Mouse (Mus musculus): ENCODE measurements around the gene Nek8. TPM values are rescaled to one million over a fixed set of nuclear protein-coding genes. Genes with fewer than 3 reads are reported as not detected.
A peak's percentile ranks its signal among the peaks of the same experiment; 100 is the strongest.

The Nek8 gene
- polyA plus RNA-seq, 1 experiment from 2014 or later: 25.0 TPM

DNA sequence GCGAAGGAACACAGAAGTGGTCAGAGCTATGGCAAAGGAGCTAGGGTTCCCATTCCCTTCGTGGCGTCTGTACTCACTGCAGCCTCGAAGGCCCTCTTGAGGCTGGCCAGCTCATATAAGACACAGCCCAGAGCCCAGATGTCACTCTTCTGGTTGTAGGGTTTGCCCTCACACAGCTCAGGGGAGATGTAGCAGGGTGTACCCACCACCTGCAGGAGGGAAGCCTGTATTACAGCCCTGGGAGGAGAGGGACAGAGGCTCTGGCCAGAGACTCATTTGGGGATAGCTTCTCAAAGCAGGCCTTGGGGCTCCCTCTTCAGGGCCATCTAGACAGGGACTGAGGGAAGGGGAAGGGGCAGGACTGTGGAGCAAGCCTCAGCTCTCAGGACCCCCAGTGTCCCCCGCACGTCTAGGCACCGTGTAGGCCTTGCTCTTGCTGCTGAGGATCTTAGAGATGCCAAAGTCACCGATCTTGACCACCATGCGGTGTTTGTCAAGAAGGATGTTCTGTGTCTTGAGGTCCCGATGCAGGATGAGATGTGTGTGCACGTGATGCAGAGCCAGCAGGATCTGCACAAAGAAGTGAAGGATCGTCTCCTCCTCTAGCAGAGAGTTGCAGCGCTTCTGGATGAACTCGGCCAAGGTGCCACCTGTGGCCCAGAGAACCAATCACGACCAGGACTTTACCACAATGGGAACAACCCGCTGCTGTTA lies 4.3 kb downstream of the Nek8 start:
- peaks cover 30% of the 10 kb centered on the region for H3K4me1 ChIP-seq
- no peak overlapping the region for H3K4me3 ChIP-seq (replicated peaks)
- ATAC-seq (replicated peaks; ENCODE audit: low FRiP score): no peak
- no peaks in the 10 kb centered on the region for H3K9me3 ChIP-seq (replicated peaks)
- H3K36me3 ChIP-seq: peaks cover 24% of the 10 kb centered on the region; the same call in 1 of the 2 replicates
- 80% methylated on average over 16 of the region's 16 CpGs for WGBS
- no peak overlapping the region for H3K4me2 ChIP-seq
- H3K27me3 ChIP-seq: no peaks in the 10 kb centered on the region
- no peak overlapping the region for H3K27ac ChIP-seq
- no peak overlapping the region for H3K9ac ChIP-seq

DNA sequence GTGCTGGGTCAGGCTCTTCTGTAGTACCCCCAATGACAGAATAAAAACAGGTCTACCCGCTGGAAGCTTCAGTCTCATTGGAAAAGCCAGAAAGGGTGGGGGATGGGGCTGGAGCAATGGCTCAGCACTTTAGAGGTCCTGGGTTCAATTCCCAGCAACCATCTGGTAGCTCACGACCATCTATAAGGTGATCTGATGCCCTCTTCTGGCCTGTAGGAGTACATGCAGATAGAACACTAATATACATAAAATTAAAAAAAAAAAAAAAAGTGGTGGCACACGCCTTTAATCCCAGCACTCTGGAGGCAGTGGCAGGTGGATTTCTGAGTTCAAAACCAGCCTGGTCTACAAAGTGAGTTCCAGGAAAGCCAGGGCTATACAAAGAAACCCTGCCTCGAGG lies 5.1 kb downstream of the Nek8 start:
- ATAC-seq (replicated peaks; ENCODE audit: low FRiP score): no peak
- H3K4me2 ChIP-seq: no peak overlapping the region
- H3K4me3 ChIP-seq (replicated peaks): no peak overlapping the region
- no peak overlapping the region for H3K27ac ChIP-seq
- peaks cover 24% of the 10 kb centered on the region; the same call in 1 of the 2 replicates for H3K36me3 ChIP-seq
- H3K4me1 ChIP-seq: peaks cover 32% of the 10 kb centered on the region
- no peaks in the 10 kb centered on the region for H3K9me3 ChIP-seq (replicated peaks)
- WGBS: 82% methylated on average over 4 of the region's 4 CpGs
- no peaks in the 10 kb centered on the region for H3K27me3 ChIP-seq
- no peak overlapping the region for H3K9ac ChIP-seq

DNA sequence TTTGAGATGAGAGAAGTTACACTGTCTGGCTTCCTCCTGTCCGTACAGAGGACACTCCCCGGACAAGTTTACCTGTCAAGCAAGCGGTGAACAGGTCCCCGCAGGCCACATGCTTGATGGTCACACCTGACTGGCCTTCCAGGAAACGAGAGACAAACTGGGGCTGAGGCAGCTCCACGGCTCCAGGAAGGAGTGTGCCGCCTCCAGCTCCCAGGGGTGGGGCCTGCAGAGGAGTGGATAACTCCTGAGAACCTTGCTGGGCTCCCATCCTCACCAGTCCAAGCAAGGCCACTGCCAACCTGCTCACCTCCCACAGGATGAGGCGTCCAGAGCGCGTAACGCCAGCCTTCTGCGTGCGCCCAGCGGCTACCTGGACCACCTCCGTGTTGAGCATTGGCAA lies 6.2 kb downstream of the Nek8 start:
- H3K36me3 ChIP-seq: peaks cover 24% of the 10 kb centered on the region; the same call in 1 of the 2 replicates
- no peaks in the 10 kb centered on the region for H3K27me3 ChIP-seq
- peak; percentile 17; the same call in 1 of the 2 replicates for ATAC-seq (replicated peaks; ENCODE audit: low FRiP score)
- 68% methylated on average over 15 of the region's 15 CpGs for WGBS
- no peaks in the 10 kb centered on the region for H3K9me3 ChIP-seq (replicated peaks)
- no peak overlapping the region for H3K4me3 ChIP-seq (replicated peaks)
- peaks cover 36% of the 10 kb centered on the region for H3K4me1 ChIP-seq
- H3K9ac ChIP-seq: no peak overlapping the region
- H3K27ac ChIP-seq: no peak overlapping the region
- no peak overlapping the region for H3K4me2 ChIP-seq

DNA sequence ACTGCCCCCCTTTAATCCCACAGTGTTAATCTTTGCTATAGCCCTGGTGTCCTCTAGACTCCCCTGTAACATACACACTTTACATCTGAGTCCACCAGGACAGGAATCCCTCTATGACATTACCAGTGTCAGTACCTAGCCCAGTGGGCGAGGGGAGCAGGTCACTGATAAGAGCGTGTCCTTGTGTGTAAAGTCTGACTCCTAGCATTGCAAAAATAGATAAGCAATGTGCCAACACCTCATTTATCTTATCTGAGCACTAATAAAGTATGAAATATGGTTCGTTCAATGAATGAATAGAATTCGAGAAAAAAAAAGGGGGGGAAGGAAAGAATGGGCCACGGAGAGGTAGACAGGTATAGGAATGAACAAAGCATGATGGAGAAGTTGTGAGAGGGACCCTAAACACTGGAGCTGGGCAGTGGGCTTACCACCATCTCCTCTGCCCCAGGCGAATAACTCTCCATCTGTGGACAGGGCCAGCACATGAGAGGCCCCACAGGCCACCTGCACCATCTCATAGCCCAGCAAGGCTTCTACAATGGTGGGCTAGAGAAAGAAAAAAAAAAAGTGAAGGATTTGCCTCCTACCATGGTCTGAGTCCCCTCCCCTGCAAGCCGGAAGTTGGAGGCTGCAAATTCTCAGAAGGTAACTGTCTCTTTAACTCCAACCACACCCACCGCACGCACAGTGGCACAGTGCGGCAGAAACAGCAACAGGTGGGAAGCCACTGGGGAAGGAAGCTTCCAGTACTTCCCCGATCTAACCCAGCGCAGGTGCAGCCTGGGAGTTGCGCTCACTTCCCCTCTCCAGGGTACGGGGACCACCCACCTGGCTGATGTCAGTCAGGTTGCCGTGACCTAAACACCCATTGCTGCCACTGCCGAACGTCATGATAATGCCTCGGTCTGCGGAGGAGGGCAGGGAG lies 7.7 kb downstream of the Nek8 start:
- H3K27ac ChIP-seq: no peak overlapping the region
- H3K9ac ChIP-seq: no peak overlapping the region
- peak overlapping the region; percentile 34; the same call in 1 of the 2 replicates for H3K4me2 ChIP-seq

DNA sequence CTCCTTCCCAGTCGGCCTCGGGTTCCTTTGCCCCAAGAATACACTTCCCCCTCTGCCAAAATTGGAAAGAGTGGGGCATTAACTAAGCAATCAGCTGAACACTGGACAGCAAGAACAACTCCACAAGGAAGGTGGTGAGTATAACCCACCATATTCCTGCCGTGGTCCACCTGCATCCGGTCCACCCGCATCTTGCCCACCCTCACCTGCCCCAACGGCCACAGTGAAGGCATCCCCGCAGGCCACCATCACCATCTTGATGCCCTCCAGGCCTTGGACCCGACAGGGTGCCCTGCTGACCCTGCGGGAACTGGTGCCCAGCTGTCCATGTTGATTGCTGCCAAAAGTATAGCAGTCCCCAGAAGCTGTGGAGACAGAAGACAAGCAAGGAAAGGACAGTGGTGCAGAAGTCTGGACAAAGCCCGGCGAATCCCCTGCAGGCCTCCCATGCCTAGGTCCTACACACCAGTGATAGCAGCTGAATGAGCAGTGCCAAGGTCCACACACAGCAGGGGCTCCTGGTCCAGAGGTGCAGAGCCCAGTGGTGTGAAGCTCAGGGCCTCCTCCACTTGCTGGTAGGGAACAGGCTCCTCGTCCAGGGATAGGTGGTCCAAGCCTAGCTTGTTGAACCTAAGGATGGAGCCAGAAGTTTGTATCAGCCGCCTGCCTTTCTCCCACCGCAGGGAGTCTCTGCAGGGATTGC lies 9.1 kb downstream of the Nek8 start:
- H3K27ac ChIP-seq: 0 out of 2 replicates have a peak overlapping the region, but pooled peaks have one; percentile 96
- no peak overlapping the region for H3K4me2 ChIP-seq
- no peak for ATAC-seq (replicated peaks; ENCODE audit: low FRiP score)
- no peak overlapping the region for H3K4me3 ChIP-seq (replicated peaks)
- H3K9me3 ChIP-seq (replicated peaks): no peaks in the 10 kb centered on the region
- peaks cover 29% of the 10 kb centered on the region for H3K36me3 ChIP-seq
- H3K4me1 ChIP-seq: peaks cover 37% of the 10 kb centered on the region
- H3K27me3 ChIP-seq: no peaks in the 10 kb centered on the region
- WGBS: 92% methylated on average over 14 of the region's 14 CpGs
- H3K9ac ChIP-seq: no peak overlapping the region

More for the DNA sequence above, 7.7 kb downstream of the Nek8 start:
- H3K4me3 ChIP-seq (replicated peaks): no peak overlapping the region
- WGBS: 58% methylated on average over 19 of the region's 19 CpGs
- H3K4me1 ChIP-seq: peaks cover 29% of the 10 kb centered on the region
- H3K9me3 ChIP-seq (replicated peaks): no peaks in the 10 kb centered on the region
- H3K27me3 ChIP-seq: no peaks in the 10 kb centered on the region
- no peak for ATAC-seq (replicated peaks; ENCODE audit: low FRiP score)
- peaks cover 24% of the 10 kb centered on the region; the same call in 1 of the 2 replicates for H3K36me3 ChIP-seq

DNA sequence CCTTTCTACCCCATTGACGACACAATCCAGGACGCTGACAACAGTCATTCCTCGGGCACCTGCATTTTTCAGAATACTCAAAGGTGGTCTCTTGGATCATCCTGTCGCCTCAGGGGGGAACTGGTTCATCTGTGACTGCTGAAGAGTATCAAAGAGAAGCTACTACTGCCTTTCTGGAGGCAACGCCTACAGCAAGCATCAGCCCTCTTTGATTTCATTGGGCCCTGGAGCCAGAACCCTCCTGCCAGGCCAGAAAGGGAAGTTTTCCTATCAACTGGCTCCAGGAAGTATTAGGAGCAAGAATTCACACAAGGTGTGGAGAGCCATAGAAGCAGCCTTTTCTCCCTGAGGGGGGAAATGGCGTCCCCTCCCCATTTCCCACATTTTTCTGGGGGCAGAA lies 9.8 kb downstream of the Nek8 start:
- H3K27ac ChIP-seq: peak overlapping the region; percentile 96
- H3K4me2 ChIP-seq: peak overlapping the region; percentile 88; the same call in 1 of the 2 replicates
- H3K4me3 ChIP-seq (replicated peaks): no peak overlapping the region
- peaks cover 45% of the 10 kb centered on the region for H3K4me1 ChIP-seq
- ATAC-seq (replicated peaks; ENCODE audit: low FRiP score): no peak
- H3K9ac ChIP-seq: 0 out of 2 replicates have a peak overlapping the region, but pooled peaks have one; percentile 100
- peaks cover 29% of the 10 kb centered on the region for H3K36me3 ChIP-seq
- no peaks in the 10 kb centered on the region for H3K27me3 ChIP-seq
- H3K9me3 ChIP-seq (replicated peaks): no peaks in the 10 kb centered on the region
- WGBS: 70% methylated on average over 6 of the region's 6 CpGs

DNA sequence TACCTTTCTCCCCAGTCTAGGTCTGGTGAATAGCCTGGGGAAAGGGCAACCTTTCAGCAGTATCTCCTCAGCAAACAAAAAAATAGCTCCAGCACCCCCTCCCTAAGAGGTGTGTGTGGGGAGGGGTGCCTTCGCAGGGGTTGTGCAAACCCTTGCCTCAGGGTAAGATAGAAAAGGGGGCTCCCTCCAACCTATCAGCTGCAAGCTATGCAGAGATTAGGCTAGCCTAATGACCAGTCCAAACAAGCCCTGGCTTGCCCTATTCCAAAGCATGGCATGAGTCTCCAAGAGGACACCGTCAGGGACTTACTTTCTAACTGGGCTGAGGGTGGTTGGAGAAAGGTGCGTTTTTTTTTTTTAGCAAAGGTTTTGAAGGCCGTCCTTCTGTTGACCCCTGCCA lies 10.3 kb downstream of the Nek8 start:
- H3K4me1 ChIP-seq: peaks cover 49% of the 10 kb centered on the region
- peak overlapping the region; percentile 100 for H3K9ac ChIP-seq
- H3K4me2 ChIP-seq: peak overlapping the region; percentile 88
- no peaks in the 10 kb centered on the region for H3K9me3 ChIP-seq (replicated peaks)
- peak overlapping the region; percentile 100 for H3K4me3 ChIP-seq (replicated peaks)
- H3K27me3 ChIP-seq: no peaks in the 10 kb centered on the region
- peaks cover 30% of the 10 kb centered on the region for H3K36me3 ChIP-seq
- WGBS: 48% methylated on average over 4 of the region's 4 CpGs
- H3K27ac ChIP-seq: peak overlapping the region; percentile 96
- ATAC-seq (replicated peaks; ENCODE audit: low FRiP score): no peak

DNA sequence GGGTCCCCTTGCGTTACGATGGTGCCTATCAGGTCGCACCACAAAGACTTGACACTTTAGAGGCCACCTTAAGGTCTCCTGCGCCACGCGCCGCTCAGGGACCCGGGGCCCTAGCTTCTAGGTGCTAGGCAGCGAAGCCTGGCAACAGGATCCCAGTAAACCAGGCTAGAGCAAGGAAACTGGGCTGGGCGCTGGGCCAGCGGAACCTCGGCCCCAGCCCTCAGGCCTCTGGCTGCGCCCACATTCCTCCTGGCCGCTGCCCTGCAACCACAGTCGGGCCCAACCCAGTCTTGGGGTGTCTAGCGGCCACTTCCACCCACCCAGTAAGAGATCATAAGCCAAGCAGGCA lies 10.7 kb downstream of the Nek8 start:
- Histone ChIP-seq H3K9ac (peak overlapping the region; percentile 100), H3K27ac (peak overlapping the region; percentile 96), H3K9me3 (replicated peaks) (no peaks in the 10 kb centered on the region), H3K4me3 (replicated peaks) (peak overlapping the region; percentile 100), H3K36me3 (peaks cover 30% of the 10 kb centered on the region), H3K4me1 (peaks cover 53% of the 10 kb centered on the region), H3K4me2 (peak overlapping the region; percentile 88), H3K27me3 (no peaks in the 10 kb centered on the region)
- ATAC-seq (replicated peaks; ENCODE audit: low FRiP score): peak; percentile 38
- 3% methylated on average over 16 of the region's 16 CpGs for WGBS

DNA sequence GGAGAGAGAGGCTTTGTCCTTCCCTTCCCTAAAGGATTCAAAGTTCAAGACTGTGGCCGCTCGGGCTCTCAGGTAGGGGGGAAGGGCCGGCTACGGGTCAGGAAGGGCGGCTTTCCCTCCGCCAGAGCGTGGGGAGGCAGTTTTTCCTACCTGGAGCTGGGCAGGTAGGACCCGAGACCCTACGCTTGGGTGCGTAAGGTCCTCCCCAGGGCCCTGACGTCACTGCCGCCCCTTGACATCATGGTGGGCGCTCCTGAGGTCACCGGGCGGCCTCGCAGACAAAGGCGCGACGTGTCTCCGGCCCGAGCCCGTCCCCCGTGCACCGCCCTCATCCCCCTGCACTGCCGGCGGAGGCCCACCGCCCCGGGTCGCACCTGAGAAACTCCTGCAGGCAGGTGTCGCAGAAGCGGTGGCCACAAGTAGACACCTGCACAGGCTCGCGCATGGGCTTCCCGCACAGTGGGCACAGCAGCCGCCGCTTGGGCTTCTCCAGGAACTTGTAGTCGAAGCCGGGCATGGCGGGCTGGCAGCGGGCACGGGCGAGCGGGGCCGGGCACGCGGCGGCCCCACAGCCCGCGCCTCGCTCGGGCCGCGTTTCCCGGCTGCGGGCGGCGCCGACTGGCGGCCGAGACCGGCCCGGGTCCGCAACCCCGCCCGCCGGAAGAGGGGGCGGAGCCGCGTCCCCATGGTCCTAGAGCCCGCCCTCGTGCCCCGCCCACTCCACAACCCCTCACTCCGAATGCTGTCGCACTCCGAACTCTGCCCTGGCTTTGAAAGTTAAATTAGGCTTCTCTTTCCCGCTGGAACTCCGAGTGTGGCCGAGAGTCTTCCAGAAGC lies 11.3 kb downstream of the Nek8 start, which contains the start of gene Traf4:
TSS of gene Traf4 (minus strand) at position 666 of the 837 bp plus-strand sequence.
- H3K27me3 ChIP-seq: no peaks in the 10 kb centered on the region
- peak within 1 kb of the TSS; percentile 100 for H3K9ac ChIP-seq
- H3K4me2 ChIP-seq: peak within 1 kb of the TSS; percentile 88
- peak within 1 kb of the TSS; percentile 96 for H3K27ac ChIP-seq
- H3K4me1 ChIP-seq: peaks cover 53% of the 10 kb centered on the region
- no peaks in the 10 kb centered on the region for H3K9me3 ChIP-seq (replicated peaks)
- H3K4me3 ChIP-seq (replicated peaks): peak within 1 kb of the TSS; percentile 100
- H3K36me3 ChIP-seq: peaks cover 35% of the 10 kb centered on the region
- under 1% methylated on average over 78 of the region's 78 CpGs for WGBS
- peak; percentile 88 for ATAC-seq (replicated peaks; ENCODE audit: low FRiP score)

DNA sequence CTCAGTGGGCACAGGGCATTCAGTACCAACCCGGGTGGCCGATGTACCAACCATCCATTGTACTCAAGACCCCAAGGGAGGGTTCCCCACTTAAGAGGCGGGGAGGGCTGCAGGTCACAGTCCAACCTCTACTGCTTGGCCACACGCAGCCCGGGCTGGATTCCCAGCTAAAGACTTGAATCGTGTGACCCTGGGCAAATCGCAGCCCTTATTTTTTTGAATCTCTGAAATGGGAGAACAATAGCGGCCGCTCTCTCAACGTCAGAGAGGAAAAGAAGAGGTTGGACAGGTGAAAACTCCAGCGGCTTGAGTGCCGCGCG lies 11.9 kb downstream of the Nek8 start:
- no peak for ATAC-seq (replicated peaks; ENCODE audit: low FRiP score)
- peak overlapping the region; percentile 100 for H3K4me3 ChIP-seq (replicated peaks)
- H3K9me3 ChIP-seq (replicated peaks): no peaks in the 10 kb centered on the region
- no peaks in the 10 kb centered on the region for H3K27me3 ChIP-seq
- peaks cover 41% of the 10 kb centered on the region for H3K36me3 ChIP-seq
- peak overlapping the region; percentile 100 for H3K9ac ChIP-seq
- H3K27ac ChIP-seq: peak overlapping the region; percentile 96
- WGBS: 0% methylated on average over 14 of the region's 14 CpGs
- peak overlapping the region; percentile 88 for H3K4me2 ChIP-seq
- H3K4me1 ChIP-seq: peaks cover 59% of the 10 kb centered on the region
